Mouse (Mus musculus) thymus, adult 2 months (tissue): Measurements from ENCODE around the gene Mlxipl. TPM values are rescaled to one million over a fixed set of nuclear protein-coding genes. Genes with fewer than 3 reads are reported as not detected.

ENCODE experiments used
- DNase-seq: peaks from one replicate; pipeline ENCODE4 v3.0.0; 2021
- H3K27ac ChIP-seq: fragments of 200-500 bp; 2 replicates; pipeline ENCODE4 v1.5.1; 2012; ENCODE audit warnings: low read length, control low read depth; ENCODE audit not compliant: control insufficient read depth, insufficient read depth
- H3K27me3 ChIP-seq: fragments of 200-500 bp; 2 replicates; pipeline ENCODE4 v1.6.1; 2012; ENCODE audit warnings: mild to moderate bottlenecking, low read length, moderate library complexity, mixed read lengths; ENCODE audit not compliant: control insufficient read depth, insufficient read depth
- H3K36me3 ChIP-seq: fragments of 200-500 bp; 2 replicates; pipeline ENCODE4 v1.6.1; 2012; ENCODE audit warnings: mild to moderate bottlenecking, low read length, moderate library complexity; ENCODE audit not compliant: control insufficient read depth, insufficient read depth
- H3K4me1 ChIP-seq: fragments of 200-500 bp; replicated peaks from 2 replicates; pipeline ENCODE4 v1.6.1; 2012; ENCODE audit warnings: low read length; ENCODE audit not compliant: control insufficient read depth, insufficient read depth
- H3K4me3 ChIP-seq: fragments of 200-500 bp; 2 replicates; pipeline ENCODE4 v1.5.1; 2012; ENCODE audit warnings: mild to moderate bottlenecking, low read length, control low read depth, moderate library complexity; ENCODE audit not compliant: control insufficient read depth, insufficient read depth
- CTCF ChIP-seq: fragments of 200-500 bp; IDR thresholded peaks from 2 replicates; pipeline ENCODE4 v1.5.1; 2012; ENCODE audit warnings: mild to moderate bottlenecking, control low read depth, low read length, moderate library complexity, borderline replicate concordance; ENCODE audit not compliant: control insufficient read depth, poor library complexity, insufficient read depth; ENCODE audit errors: extremely low read depth
- POLR2A ChIP-seq: fragments of 200-500 bp; IDR thresholded peaks from 2 replicates; pipeline ENCODE4 v1.6.1; 2012; ENCODE audit warnings: mild to moderate bottlenecking, low read length, control low read depth, moderate library complexity; ENCODE audit not compliant: control insufficient read depth, poor library complexity, insufficient read depth; ENCODE audit errors: extremely low read depth
- WGBS: fragments of 180-500 bp; shearing (Covaris S2); methylation state at CpG from one replicate; pipeline ENCODE4 v1.1.7; 2018; 5-methylcytosine and 5-hydroxymethylcytosine counted together
- polyA plus RNA-seq: library from polyadenylated mRNA; depleted of rRNA; stranded (reverse); fragments of >200 nt; gene quantifications from 2 replicates; pipeline ENCODE4 v1.2.3, GENCODE M21; 2012

Mlxipl gene
- polyA plus RNA-seq, 1 experiment, result 22.5 TPM

- whole genome bisulfite sequencing, result 98% methylated on average over 4 of the region's 4 CpGs
- peaks cover 63% of the 10 kb centered on the region for H3K36me3 ChIP-seq
- H3K4me3 ChIP-seq, result no peak overlapping the region
Observed at GRCm38 (mm10) chr5:135178996-135179395, 89.3 kb downstream of the Mlxipl start.

DNA sequence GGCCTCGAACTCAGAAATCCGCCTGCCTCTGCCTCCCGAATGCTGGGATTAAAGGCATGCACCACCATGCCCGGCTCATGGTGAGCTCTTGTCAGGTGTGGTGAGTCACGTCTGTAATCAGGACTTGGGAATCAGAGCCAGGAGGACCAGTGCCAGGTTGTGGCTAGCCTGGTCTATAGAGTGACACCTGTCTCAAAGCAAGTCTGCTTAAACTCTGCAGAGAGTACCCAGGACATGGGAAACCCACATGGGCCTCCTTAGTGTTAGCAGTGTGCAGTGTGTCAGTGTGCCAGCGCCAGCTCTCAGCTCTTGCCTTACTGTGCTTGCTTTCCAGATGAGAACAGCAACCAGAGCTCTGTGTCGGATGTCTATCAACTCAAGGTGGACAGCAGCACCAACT is 89.9 kb downstream of the Mlxipl start:
- Histone ChIP-seq H3K27me3 (no peaks in the 10 kb centered on the region), H3K27ac (no peak overlapping the region), H3K36me3 (peaks cover 60% of the 10 kb centered on the region), H3K4me3 (no peak overlapping the region), H3K4me1 (no peaks in the 10 kb centered on the region)
- WGBS, result 97% methylated on average over 7 of the region's 7 CpGs
- no peak for DNase-seq
- TF ChIP-seq CTCF, result no peak
- TF ChIP-seq POLR2A, result no peak

More at GRCm38 (mm10) chr5:135178996-135179395, 89.3 kb downstream of the Mlxipl start:
- Histone ChIP-seq H3K27me3 (no peaks in the 10 kb centered on the region), H3K27ac (no peak overlapping the region), H3K4me1 (no peaks in the 10 kb centered on the region)
- no peak for DNase-seq
- no peak for TF ChIP-seq CTCF
- no peak for TF ChIP-seq POLR2A

DNA sequence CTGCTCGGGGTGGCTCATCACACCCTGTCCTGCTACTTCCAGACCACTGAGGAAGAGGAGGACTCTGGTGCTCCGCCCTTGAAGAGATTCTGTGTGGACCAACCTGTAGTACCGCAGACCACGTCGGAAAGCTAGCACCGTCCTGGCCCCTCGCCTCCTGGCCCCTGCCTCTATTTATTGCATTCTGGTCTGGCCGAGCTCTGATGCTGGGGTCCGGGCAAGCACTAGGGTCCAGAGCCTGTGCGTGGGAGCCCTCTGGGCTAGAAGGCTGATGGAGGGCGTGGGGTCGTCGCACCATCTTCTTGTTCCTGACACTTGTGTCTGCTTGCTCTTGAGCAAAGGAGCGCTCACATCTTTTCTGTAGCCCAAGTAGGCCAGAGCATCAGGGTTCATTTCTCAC is 91.1 kb downstream of the Mlxipl start:
- no peak for TF ChIP-seq CTCF
- TF ChIP-seq POLR2A, result no peak
- H3K27ac ChIP-seq, result no peak overlapping the region
- no peak overlapping the region for H3K4me3 ChIP-seq
- WGBS, result 98% methylated on average over 14 of the region's 14 CpGs
- peaks cover 60% of the 10 kb centered on the region for H3K36me3 ChIP-seq
- H3K27me3 ChIP-seq, result no peaks in the 10 kb centered on the region
- H3K4me1 ChIP-seq, result no peaks in the 10 kb centered on the region
- no peak for DNase-seq

- 95% methylated on average over 6 of the region's 6 CpGs for WGBS
- TF ChIP-seq CTCF (no peak), POLR2A (no peak)
- Histone ChIP-seq H3K36me3 (peaks cover 57% of the 10 kb centered on the region), H3K4me1 (peaks cover 3% of the 10 kb centered on the region), H3K27ac (no peak overlapping the region), H3K27me3 (no peaks in the 10 kb centered on the region), H3K4me3 (no peak overlapping the region)
- DNase-seq, result no peak
Observed at GRCm38 (mm10) chr5:135181776-135182175, 92.1 kb downstream of the Mlxipl start.

DNA sequence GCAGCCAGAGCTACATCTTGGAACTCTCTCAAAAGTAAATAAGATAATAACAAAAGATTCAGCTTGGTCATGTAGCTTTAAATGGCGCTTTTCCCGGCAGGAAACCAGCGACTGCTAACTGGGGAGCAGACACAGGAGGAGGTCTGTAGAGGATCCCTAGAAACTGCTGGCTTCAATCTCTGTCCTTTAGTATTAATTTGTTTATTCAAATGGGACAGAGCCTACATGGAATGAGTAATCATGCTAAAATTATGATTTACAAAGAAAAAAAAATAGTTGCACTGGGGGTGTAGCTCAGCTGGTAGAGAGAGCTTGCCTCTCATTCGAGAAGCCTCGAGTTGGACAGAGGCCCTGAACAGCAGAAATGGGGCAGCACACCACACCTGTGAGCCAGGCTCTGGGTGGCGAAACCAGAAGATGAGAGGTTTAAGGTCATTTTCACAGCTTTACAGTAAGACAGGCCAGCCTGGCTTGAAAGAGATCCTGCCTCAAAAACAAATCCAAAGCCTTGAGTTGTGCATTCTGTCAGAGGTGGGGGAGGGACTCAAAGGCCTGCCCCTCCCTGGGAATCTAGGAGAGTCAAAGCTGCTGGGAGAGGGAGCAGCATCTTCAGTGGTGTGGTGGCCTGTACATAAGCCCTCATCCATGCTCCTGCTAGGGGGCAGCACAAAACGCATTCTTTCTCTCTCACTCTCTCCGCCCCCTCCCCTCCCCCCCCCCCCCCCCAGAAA is 93.6 kb downstream of the Mlxipl start:
- H3K4me1 ChIP-seq, result peaks cover 6% of the 10 kb centered on the region
- H3K36me3 ChIP-seq, result peaks cover 42% of the 10 kb centered on the region
- TF ChIP-seq CTCF, result no peak
- TF ChIP-seq POLR2A, result no peak
- no peaks in the 10 kb centered on the region for H3K27me3 ChIP-seq
- no peak overlapping the region for H3K27ac ChIP-seq
- H3K4me3 ChIP-seq, result no peak overlapping the region
- WGBS, result 79% methylated on average over 8 of the region's 8 CpGs
- DNase-seq, result no peak

DNA sequence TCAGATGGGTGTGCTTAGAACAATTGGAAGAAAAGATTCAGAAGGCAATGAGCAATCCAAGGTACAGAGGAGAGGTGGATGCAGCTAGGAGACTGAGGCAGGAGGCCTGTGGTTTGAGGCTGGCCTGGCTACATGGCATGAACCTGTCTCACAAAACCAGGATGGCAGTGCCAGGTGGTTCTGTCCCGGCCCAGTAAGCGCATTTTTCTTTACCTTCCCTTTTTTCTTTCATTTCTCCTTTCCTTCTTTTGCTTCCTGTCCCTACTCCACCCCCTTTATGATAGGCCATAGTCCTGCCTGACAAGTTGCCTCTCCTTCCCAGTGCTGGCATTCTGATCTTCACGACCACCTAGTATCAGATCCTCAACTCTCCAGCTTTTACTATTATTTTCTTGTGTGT is 95.3 kb downstream of the Mlxipl start:
- H3K27me3 ChIP-seq, result no peaks in the 10 kb centered on the region
- TF ChIP-seq POLR2A, result no peak
- TF ChIP-seq CTCF, result no peak
- 98% methylated on average over 3 of the region's 3 CpGs for WGBS
- H3K4me1 ChIP-seq, result peaks cover 11% of the 10 kb centered on the region
- no peak for DNase-seq
- H3K27ac ChIP-seq, result no peak overlapping the region
- peaks cover 25% of the 10 kb centered on the region for H3K36me3 ChIP-seq
- no peak overlapping the region for H3K4me3 ChIP-seq

- Histone ChIP-seq H3K36me3 (peaks cover 19% of the 10 kb centered on the region), H3K4me3 (no peak overlapping the region), H3K27me3 (no peaks in the 10 kb centered on the region), H3K27ac (no peak overlapping the region), H3K4me1 (peaks cover 11% of the 10 kb centered on the region)
- 69% methylated on average over 3 of the region's 3 CpGs for WGBS
- no peak for TF ChIP-seq POLR2A
- TF ChIP-seq CTCF, result no peak
- DNase-seq, result no peak
Observed at GRCm38 (mm10) chr5:135185596-135185995, 95.9 kb downstream of the Mlxipl start.
